Mouse (Mus musculus) intestine, embryonic 16.5 days (tissue): ENCODE data around the gene Sergef. TPM values are rescaled to one million over a fixed set of nuclear protein-coding genes. Genes with fewer than 3 reads are reported as not detected.

Source experiments
- ATAC-seq: fragments of 200-750 bp; cut with Nextera tagmentation; 2 replicates; pipeline ENCODE4 v1.8.0; 2017; ENCODE audit warnings: moderate TSS enrichment, moderate library complexity
- H3K27ac ChIP-seq: fragments of 300-500 bp; sonication (generic); 2 replicates; pipeline ENCODE4 v1.5.1; 2014; ENCODE audit warnings: mild to moderate bottlenecking, low read length
- H3K27me3 ChIP-seq: fragments of 300-500 bp; sonication (generic); replicated peaks from 2 replicates; pipeline ENCODE4 v1.6.1; 2014; ENCODE audit warnings: low read length, control low read depth, mixed read lengths; ENCODE audit not compliant: control insufficient read depth, insufficient read depth
- H3K36me3 ChIP-seq: fragments of 300-500 bp; sonication (generic); 2 replicates; pipeline ENCODE4 v1.6.1; 2014; ENCODE audit warnings: low read length, control low read depth; ENCODE audit not compliant: control insufficient read depth, insufficient read depth
- H3K4me1 ChIP-seq: fragments of 300-500 bp; sonication (generic); 2 replicates; pipeline ENCODE4 v1.6.1; 2014; ENCODE audit warnings: low read length, control low read depth, mixed read lengths; ENCODE audit not compliant: control insufficient read depth, insufficient read depth
- H3K4me2 ChIP-seq: fragments of 300-500 bp; sonication (generic); 2 replicates; pipeline ENCODE4 v1.6.1; 2014; ENCODE audit warnings: low read depth, low read length, control low read depth
- H3K4me3 ChIP-seq: fragments of 300-500 bp; sonication (generic); 2 replicates; pipeline ENCODE4 v1.5.1; 2014; ENCODE audit warnings: mild to moderate bottlenecking, low read length
- H3K9ac ChIP-seq: fragments of 300-500 bp; sonication (generic); 2 replicates; pipeline ENCODE4 v1.6.1; 2014; ENCODE audit warnings: low read depth, low read length
- H3K9me3 ChIP-seq: fragments of 300-500 bp; sonication (generic); 2 replicates; pipeline ENCODE4 v1.6.1; 2016; ENCODE audit warnings: low read length, control low read depth; ENCODE audit not compliant: control insufficient read depth
- WGBS: fragments of 180-500 bp; shearing (Covaris S2); extraction: QIAGEN DNeasy Blood & Tissue Kit; methylation state at CpG from one replicate; pipeline ENCODE4 v1.1.7; 2014; 5-methylcytosine and 5-hydroxymethylcytosine counted together
- polyA plus RNA-seq: library from polyadenylated mRNA; unstranded; fragments of >200 nt; fragmentation: Nextera tagmentation; extraction: Ambion mirVana; gene quantifications from 2 replicates; pipeline ENCODE4 v1.2.1, GENCODE M21; 2015

Gene Sergef
- polyA plus RNA-seq, 1 experiment from 2014 or later = 14.6 TPM

DNA sequence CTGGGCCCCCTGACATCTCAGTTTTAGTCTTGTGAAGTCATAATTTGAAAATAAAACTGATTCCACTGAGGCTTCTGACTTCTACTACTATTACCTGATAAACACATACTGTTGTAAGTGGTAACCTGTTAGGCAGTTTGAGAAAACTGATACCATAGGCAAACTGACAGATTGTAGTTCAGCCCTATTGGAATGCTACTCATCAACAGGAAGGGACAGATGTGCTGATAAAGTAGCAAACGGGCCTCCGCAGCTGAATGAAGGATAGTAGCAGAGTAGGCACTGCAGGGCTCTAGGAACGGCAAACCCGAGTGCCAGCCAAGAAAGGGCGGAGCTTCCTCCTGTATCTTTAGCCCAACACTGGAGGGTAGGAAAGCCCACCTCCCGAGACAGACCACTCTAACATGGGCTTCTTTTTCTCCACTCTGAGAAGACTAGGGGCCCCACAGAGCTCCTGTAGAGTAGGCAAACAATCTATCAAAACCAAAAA lies 112.9 kb downstream of the Sergef start:
- no peak overlapping the region for H3K4me3 ChIP-seq
- no peaks in the 10 kb centered on the region for H3K36me3 ChIP-seq
- H3K9ac ChIP-seq = no peak overlapping the region
- H3K27ac ChIP-seq = no peak overlapping the region
- H3K4me2 ChIP-seq = no peak overlapping the region
- ATAC-seq = no peak
- H3K9me3 ChIP-seq = no peaks in the 10 kb centered on the region
- H3K27me3 ChIP-seq = no peaks in the 10 kb centered on the region
- WGBS = 55% methylated on average over 6 of the region's 6 CpGs
- no peaks in the 10 kb centered on the region for H3K4me1 ChIP-seq

DNA sequence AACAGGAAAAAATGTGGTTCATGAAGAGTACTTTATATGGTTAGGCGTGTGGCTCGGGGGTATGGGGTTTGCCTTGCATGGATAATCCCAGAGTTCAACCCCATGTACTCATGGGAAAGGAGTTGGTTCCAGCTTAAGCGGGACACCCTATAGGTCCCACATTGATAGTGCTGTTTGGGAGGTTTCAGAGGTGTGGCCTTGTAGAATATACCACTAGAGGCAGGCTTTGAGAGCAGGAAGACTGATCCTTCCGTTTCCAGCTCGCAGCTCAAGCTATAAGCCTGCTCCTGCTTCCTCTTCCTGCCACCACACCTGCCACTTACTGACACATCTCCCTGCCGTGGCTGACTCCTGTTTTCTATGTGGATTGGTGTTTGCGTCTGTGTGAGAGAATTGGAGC lies 116.4 kb downstream of the Sergef start:
- Histone ChIP-seq H3K27ac (no peak overlapping the region), H3K4me3 (no peak overlapping the region), H3K27me3 (no peaks in the 10 kb centered on the region), H3K9me3 (no peaks in the 10 kb centered on the region), H3K4me2 (no peak overlapping the region), H3K4me1 (no peaks in the 10 kb centered on the region), H3K36me3 (no peaks in the 10 kb centered on the region), H3K9ac (no peak overlapping the region)
- WGBS = 78% methylated on average over 7 of the region's 7 CpGs
- ATAC-seq = no peak

DNA sequence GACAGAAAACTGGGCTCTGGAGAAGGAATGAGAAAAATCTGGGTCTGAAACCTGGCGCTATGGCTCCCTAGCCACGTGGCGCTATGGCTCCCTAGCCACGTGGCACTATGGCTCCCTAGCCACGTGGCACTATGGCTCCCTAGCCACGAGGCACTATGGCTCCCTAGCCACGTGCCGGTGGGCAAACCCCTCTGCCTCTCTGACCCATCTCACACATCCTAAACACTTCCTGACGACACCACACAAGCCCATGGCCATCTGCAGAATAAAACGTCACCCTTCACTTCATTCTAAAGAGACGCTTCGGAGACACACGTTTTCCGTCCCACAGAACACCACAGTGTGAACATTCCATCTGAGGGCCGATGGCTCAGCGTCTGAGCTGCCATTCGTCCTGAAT lies 117.8 kb downstream of the Sergef start:
- no peak overlapping the region for H3K27ac ChIP-seq
- no peak overlapping the region for H3K4me3 ChIP-seq
- no peaks in the 10 kb centered on the region for H3K4me1 ChIP-seq
- WGBS = 93% methylated on average over 17 of the region's 17 CpGs
- no peaks in the 10 kb centered on the region for H3K9me3 ChIP-seq
- no peak overlapping the region for H3K9ac ChIP-seq
- no peaks in the 10 kb centered on the region for H3K27me3 ChIP-seq
- no peak for ATAC-seq
- no peaks in the 10 kb centered on the region for H3K36me3 ChIP-seq
- no peak overlapping the region for H3K4me2 ChIP-seq

DNA sequence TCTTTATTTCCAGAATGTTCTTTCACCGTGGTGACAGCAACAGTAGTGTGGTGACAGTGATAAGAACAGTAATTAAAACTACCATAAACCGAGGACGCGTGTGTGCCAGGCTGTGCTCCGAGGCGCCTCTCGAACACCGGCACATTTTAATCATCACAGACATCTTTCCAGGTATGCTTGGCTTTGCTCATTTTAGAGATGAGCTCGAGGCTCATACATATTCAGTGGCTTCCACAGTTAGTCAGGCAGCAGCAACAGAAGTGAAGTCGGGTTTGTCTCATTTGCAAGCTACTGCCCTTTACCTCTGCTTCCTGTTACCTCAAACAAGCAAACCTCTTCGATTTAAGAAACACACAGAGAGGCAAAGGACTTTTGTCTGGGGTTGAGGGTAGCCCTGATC lies 120.5 kb downstream of the Sergef start:
- no peak for ATAC-seq
- 56% methylated on average over 11 of the region's 11 CpGs for WGBS
- no peak overlapping the region for H3K4me2 ChIP-seq
- no peak overlapping the region for H3K27ac ChIP-seq
- no peaks in the 10 kb centered on the region for H3K27me3 ChIP-seq
- H3K36me3 ChIP-seq = no peaks in the 10 kb centered on the region
- H3K9ac ChIP-seq = no peak overlapping the region
- H3K9me3 ChIP-seq = no peaks in the 10 kb centered on the region
- no peak overlapping the region for H3K4me3 ChIP-seq
- no peaks in the 10 kb centered on the region for H3K4me1 ChIP-seq

DNA sequence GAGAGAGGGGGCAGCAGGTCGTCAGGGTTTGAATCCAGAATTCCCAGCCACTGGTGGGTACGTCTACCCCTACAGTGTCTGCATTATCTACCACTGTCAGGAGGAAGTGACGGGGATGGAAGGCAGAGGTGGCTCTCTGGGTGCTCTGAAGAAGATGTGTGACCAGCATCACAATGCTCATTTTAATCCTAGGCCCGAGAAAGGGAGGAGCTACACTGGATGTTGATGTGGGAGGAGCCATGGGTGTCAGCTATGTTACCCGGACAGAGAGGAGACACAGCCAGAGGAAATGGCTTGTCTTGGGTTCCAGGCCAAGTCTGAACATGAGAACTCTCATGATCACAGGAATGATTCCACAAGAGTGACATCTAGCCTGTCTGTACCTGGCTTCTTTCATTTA lies 122.4 kb downstream of the Sergef start:
- Histone ChIP-seq H3K4me2 (no peak overlapping the region), H3K36me3 (no peaks in the 10 kb centered on the region), H3K9me3 (no peaks in the 10 kb centered on the region), H3K4me3 (no peak overlapping the region), H3K27ac (no peak overlapping the region), H3K9ac (no peak overlapping the region), H3K4me1 (no peaks in the 10 kb centered on the region), H3K27me3 (no peaks in the 10 kb centered on the region)
- ATAC-seq = no peak
- 62% methylated on average over 5 of the region's 5 CpGs for WGBS

DNA sequence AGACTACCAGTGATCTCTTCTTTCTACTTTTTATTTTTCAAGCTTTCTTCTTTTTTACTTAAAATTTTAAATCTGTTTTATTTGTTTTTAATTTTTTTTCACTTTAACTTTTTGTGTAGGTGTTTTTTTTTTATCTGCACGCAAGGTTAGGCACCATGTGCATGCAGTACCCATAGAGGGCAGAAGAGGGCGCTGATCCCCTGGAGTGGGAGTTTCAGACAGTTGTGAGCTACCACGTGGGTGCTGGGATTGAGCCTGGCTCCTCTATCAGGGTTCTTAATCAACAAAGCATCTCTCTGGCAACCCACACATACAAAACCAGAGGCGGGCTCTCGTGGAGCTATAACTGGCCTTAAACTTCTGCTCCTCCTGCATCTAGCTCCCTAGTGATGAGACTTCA lies 123.6 kb downstream of the Sergef start:
- Histone ChIP-seq H3K4me2 (no peak overlapping the region), H3K36me3 (no peaks in the 10 kb centered on the region), H3K27ac (no peak overlapping the region), H3K4me1 (no peaks in the 10 kb centered on the region), H3K9me3 (no peaks in the 10 kb centered on the region), H3K9ac (no peak overlapping the region), H3K4me3 (no peak overlapping the region), H3K27me3 (no peaks in the 10 kb centered on the region)
- 77% methylated on average over 5 of the region's 5 CpGs for WGBS
- no peak for ATAC-seq

DNA sequence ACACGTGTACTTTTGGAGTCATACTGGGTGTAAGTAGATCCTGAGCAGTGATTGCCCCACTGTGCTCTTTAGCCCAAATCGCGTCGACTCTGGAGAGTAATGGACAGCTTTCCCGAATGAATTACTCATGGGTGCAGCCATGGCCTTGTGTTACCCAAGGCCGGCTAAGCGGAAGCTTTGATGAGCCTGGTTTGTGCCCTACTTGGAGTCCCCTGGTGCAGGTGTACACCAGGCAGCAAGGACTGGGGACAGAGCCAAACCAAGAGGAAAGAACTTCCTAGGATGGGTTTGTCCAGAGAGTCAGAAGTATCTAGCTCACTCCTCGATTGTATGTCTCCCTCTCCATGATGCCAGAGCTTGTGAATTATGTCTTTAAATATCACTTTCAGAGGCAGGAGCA lies 124.6 kb downstream of the Sergef start:
- Histone ChIP-seq H3K27ac (no peak overlapping the region), H3K4me1 (peaks cover 5% of the 10 kb centered on the region; the same call in 1 of the 2 replicates), H3K9ac (no peak overlapping the region), H3K4me2 (no peak overlapping the region), H3K36me3 (no peaks in the 10 kb centered on the region), H3K4me3 (no peak overlapping the region), H3K9me3 (no peaks in the 10 kb centered on the region), H3K27me3 (no peaks in the 10 kb centered on the region)
- ATAC-seq = no peak
- WGBS = 89% methylated on average over 8 of the region's 8 CpGs

DNA sequence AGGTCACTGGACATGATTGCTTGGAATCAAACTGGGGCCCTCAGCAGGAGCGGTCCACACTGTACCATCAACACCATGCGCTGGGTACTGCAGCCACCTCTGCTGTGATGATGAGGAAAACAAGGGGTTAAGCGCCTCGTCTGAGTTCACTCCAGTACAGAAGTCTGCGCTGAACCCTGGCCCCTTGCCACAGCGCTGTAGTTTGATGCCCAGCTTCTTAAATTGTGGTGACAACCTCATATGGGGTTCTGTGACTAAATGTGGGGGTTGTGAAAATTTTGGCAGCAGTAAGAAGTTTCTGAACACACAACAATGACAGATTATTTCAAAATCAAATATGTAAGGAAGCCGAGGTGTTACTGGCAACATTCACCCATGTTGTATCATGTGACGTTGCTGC lies 126.0 kb downstream of the Sergef start:
- ATAC-seq = no peak
- Histone ChIP-seq H3K27me3 (no peaks in the 10 kb centered on the region), H3K9me3 (no peaks in the 10 kb centered on the region), H3K4me2 (no peak overlapping the region), H3K27ac (no peak overlapping the region), H3K4me3 (no peak overlapping the region), H3K36me3 (no peaks in the 10 kb centered on the region), H3K4me1 (peaks cover 12% of the 10 kb centered on the region), H3K9ac (no peak overlapping the region)
- WGBS = 82% methylated on average over 8 of the region's 8 CpGs

DNA sequence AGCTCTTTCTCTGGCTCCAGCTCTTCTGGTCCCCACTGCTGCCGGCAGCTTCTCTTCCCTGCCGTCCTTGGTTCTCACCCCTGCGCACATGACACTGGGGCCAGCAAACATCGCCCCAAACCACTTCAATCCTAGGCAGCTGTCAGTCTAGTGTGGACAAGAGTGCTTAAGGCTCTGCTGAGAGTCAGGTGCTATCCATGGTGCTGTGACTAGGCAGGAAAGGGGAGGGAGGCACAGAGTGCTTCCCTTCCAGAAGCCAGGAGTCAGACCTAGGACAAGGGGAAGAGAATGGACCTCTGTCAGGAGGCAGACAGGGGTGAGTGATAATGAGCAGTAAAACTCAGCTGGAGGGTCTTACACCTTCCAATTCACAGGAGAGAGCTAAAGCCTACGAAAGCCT lies 126.8 kb downstream of the Sergef start:
- H3K27me3 ChIP-seq = no peaks in the 10 kb centered on the region
- H3K36me3 ChIP-seq = no peaks in the 10 kb centered on the region
- H3K9ac ChIP-seq = no peak overlapping the region
- H3K9me3 ChIP-seq = no peaks in the 10 kb centered on the region
- H3K27ac ChIP-seq = no peak overlapping the region
- peaks cover 12% of the 10 kb centered on the region for H3K4me1 ChIP-seq
- H3K4me2 ChIP-seq = no peak overlapping the region
- ATAC-seq = no peak
- no peak overlapping the region for H3K4me3 ChIP-seq
- WGBS = 77% methylated on average over 5 of the region's 5 CpGs

DNA sequence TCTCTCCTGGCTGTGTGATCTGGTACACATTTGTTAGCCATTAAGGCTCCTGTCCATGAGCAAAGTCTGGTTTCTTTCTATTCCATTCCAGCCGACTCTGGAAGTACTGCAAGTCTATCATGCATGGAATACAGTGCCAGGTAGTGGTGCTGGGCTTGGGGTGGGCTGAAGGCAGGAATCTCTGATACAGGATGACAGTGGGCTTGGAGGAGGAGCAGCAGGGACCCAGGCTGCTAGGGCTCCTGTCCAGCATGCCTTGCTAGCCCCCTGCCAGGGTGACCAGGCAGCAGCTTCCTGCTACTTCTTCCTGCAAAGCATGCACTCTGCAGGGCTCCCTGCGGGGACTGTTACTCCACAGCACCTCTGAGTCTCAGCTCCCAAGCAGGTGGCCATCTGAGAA lies 128.8 kb downstream of the Sergef start:
- Histone ChIP-seq H3K36me3 (no peaks in the 10 kb centered on the region), H3K4me2 (no peak overlapping the region), H3K4me3 (no peak overlapping the region), H3K27ac (no peak overlapping the region), H3K27me3 (no peaks in the 10 kb centered on the region), H3K9me3 (no peaks in the 10 kb centered on the region), H3K4me1 (peaks cover 12% of the 10 kb centered on the region), H3K9ac (no peak overlapping the region)
- 65% methylated on average over 2 of the region's 2 CpGs for WGBS
- ATAC-seq = no peak
